ENCODE assay signal across 9 mouse cellular contexts in the genomic region with DNA sequence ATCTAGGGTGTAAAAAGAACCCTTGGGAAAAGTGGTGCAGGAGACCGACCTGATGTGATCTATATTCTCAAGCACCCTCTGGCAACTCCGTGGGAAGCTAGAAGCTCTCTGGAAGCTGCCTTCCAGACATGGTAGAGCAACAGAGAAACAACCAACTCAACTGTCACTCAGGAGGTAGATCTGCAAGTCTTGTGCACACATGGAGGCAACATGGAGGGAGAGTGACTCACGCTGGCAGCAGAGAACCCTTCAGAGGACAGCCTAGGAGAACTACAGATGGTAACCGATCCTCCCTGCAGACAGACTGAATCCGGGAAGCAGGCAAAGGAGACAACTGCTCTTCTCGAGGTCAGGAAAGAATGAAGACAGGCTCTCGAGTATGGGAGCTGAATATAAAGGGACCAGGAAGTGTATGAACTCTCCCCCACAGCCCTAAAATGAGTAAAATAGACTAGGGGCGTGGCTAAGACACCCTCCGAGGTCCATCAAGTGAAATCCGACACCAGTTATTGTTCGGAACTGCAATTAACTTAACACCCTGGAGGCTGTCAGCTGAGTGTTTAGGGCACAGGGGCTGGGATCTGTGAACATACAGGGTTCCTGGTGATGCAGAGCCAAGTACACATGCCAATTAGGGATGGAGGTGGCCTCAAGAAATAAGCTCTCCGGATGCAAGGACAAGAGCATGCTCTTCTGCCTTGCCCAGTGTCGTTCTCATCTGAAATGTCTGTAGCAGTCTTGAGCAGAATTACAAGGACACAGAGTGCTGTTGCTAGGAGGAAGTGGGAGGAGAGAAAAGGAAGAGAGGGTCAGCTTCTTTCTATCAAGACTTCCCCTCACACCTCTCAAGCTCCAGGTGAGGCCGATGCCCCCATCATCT.
DNase-seq lines count a peak whose midpoint lies in the region; ATAC-seq and TF ChIP-seq lines count a peak whose summit lies in the region.
"Had no signal": no experiment of that assay in that cellular context is flagged by ENCODE, and none has a peak within 500 bp of the region (broad histone marks: within the 10 kb centered on the region; RNA-seq: fewer than 3 reads in every experiment).

No protein-coding gene starts in this region.

- H3K9me3 ChIP-seq in heart, postnatal 0 days (replicated peaks; ENCODE audit: control insufficient read depth, low read length), result no peaks in the 10 kb centered on the region
- no peaks in the 10 kb centered on the region for H3K9me3 ChIP-seq in forebrain, postnatal 0 days (ENCODE audit: low read length)
- no peaks in the 10 kb centered on the region for H3K9me3 ChIP-seq in midbrain, embryonic 12.5 days
- no peaks in the 10 kb centered on the region for H3K9me3 ChIP-seq in liver, embryonic 11.5 days (ENCODE audit: control insufficient read depth, low read length)

- H3K4me1 ChIP-seq in heart, postnatal 0 days (ENCODE audit: control insufficient read depth, insufficient read depth), result peaks cover 6% of the 10 kb centered on the region; the same call in 1 of the 2 replicates
- H3K4me1 ChIP-seq in cerebellum, adult 2 months (ENCODE audit: control insufficient read depth, insufficient read depth, low read length), result peaks cover 21% of the 10 kb centered on the region; the same call in 1 of the 2 replicates
- peaks cover 5% of the 10 kb centered on the region; the same call in 1 of the 2 replicates for H3K4me1 ChIP-seq in forebrain, postnatal 0 days (ENCODE audit: insufficient read depth)
- H3K4me1 ChIP-seq in midbrain, embryonic 12.5 days, result peaks cover 23% of the 10 kb centered on the region
- H3K4me1 ChIP-seq in liver, embryonic 11.5 days (replicated peaks; ENCODE audit: control insufficient read depth, insufficient read depth, low read length), result no peaks in the 10 kb centered on the region

- ATAC-seq in heart, postnatal 0 days (ENCODE audit: insufficient read depth, low read depth), result no peak; the same call in 1 of the 2 replicates
- peak; percentile 12; the same call in 1 of the 2 replicates for ATAC-seq in forebrain, postnatal 0 days
- peak; percentile 31; the same call in 1 of the 2 replicates for ATAC-seq in midbrain, embryonic 12.5 days (ENCODE audit: low FRiP score, low read depth)
- ATAC-seq in liver, embryonic 11.5 days (replicated peaks; ENCODE audit: low FRiP score), result no peak
- ATAC-seq: Patski had no signal

- H3K27ac ChIP-seq in heart, postnatal 0 days (ENCODE audit: low read depth), result no peak overlapping the region
- peak overlapping the region; percentile 63 for H3K27ac ChIP-seq in cerebellum, adult 2 months (ENCODE audit: insufficient read depth, low read length)
- H3K27ac ChIP-seq in forebrain, postnatal 0 days (ENCODE audit: low read depth, low read length), result no peak overlapping the region
- H3K27ac ChIP-seq in midbrain, embryonic 12.5 days (replicated peaks), result no peak overlapping the region
- H3K27ac ChIP-seq in liver, embryonic 11.5 days (ENCODE audit: low read depth, low read length), result no peak overlapping the region

- 12% methylated on average over 14 of the region's 14 CpGs for WGBS in heart, postnatal 0 days
- 11% methylated on average over 14 of the region's 14 CpGs for WGBS in cerebellum, adult 2 months
- whole genome bisulfite sequencing in forebrain, postnatal 0 days, result 12% methylated on average over 14 of the region's 14 CpGs
- WGBS in midbrain, embryonic 12.5 days, result 11% methylated on average over 14 of the region's 14 CpGs
- WGBS in liver, embryonic 11.5 days, result 11% methylated on average over 14 of the region's 14 CpGs

- TF ChIP-seq POLR2A in cerebellum, adult 2 months (IDR thresholded peaks at IDR 0.05; ENCODE audit: borderline replicate concordance, insufficient read depth, low read length), result no peak; the same call in 1 of the 2 replicates

- DNase-seq in heart, postnatal 0 days (ENCODE audit: low spot score), result no peak
- no peak for DNase-seq in heart, postnatal 4 days
- peak; percentile 59 to 71 for DNase-seq in cerebellum, adult 2 months
- DNase-seq in forebrain, postnatal 0 days, result peak; percentile 25
- no peak for DNase-seq in liver, embryonic 11.5 days (ENCODE audit: low spot score)
- DNase-seq in kidney, postnatal 10 days, result no peak
- no peak for DNase-seq in adrenal gland, postnatal 14 days

- H3K4me2 ChIP-seq in heart, postnatal 0 days (ENCODE audit: low read depth, low read length), result peak overlapping the region; percentile 97; the same call in 1 of the 2 replicates
- peak overlapping the region; percentile 98 for H3K4me2 ChIP-seq in forebrain, postnatal 0 days (ENCODE audit: low read depth)
- peak overlapping the region; percentile 96 for H3K4me2 ChIP-seq in midbrain, embryonic 12.5 days (replicated peaks)
- no peak overlapping the region for H3K4me2 ChIP-seq in liver, embryonic 11.5 days

- TF ChIP-seq EP300 in heart, postnatal 0 days (IDR thresholded peaks at IDR 0.05; ENCODE audit: low read depth), result no peak

- H3K4me3 ChIP-seq in heart, postnatal 0 days (ENCODE audit: low read depth, low read length), result peak overlapping the region; percentile 55; the same call in 1 of the 2 replicates
- peak overlapping the region; percentile 59 for H3K4me3 ChIP-seq in cerebellum, adult 2 months (replicated peaks; ENCODE audit: insufficient read depth, low read depth, low read length)
- peak overlapping the region; percentile 72; the same call in 1 of the 2 replicates for H3K4me3 ChIP-seq in forebrain, postnatal 0 days (ENCODE audit: low read depth, low read length)
- peak overlapping the region; percentile 73 for H3K4me3 ChIP-seq in midbrain, embryonic 12.5 days
- H3K4me3 ChIP-seq in liver, embryonic 11.5 days (ENCODE audit: low read depth, low read length), result no peak overlapping the region

- no peak overlapping the region for H3K9ac ChIP-seq in heart, postnatal 0 days (replicated peaks; ENCODE audit: low read depth, low read length)
- no peak overlapping the region for H3K9ac ChIP-seq in forebrain, postnatal 0 days
- H3K9ac ChIP-seq in midbrain, embryonic 12.5 days (replicated peaks), result no peak overlapping the region
- H3K9ac ChIP-seq in liver, embryonic 11.5 days (ENCODE audit: low read depth, low read length), result no peak overlapping the region

- H3K27me3 ChIP-seq in heart, postnatal 0 days (ENCODE audit: control insufficient read depth, insufficient read depth, low read length), result peaks cover 49% of the 10 kb centered on the region
- H3K27me3 ChIP-seq in cerebellum, adult 2 months (ENCODE audit: control insufficient read depth, insufficient read depth, low read length), result no peaks in the 10 kb centered on the region
- H3K27me3 ChIP-seq in forebrain, postnatal 0 days (ENCODE audit: insufficient read depth, low read length), result no peaks in the 10 kb centered on the region
- peaks cover 60% of the 10 kb centered on the region for H3K27me3 ChIP-seq in midbrain, embryonic 12.5 days
- H3K27me3 ChIP-seq in liver, embryonic 11.5 days (replicated peaks; ENCODE audit: control insufficient read depth, insufficient read depth, low read length), result peaks cover 56% of the 10 kb centered on the region

- no peak for TF ChIP-seq CTCF in heart, postnatal 0 days (IDR thresholded peaks at IDR 0.05; ENCODE audit: low read depth)
- TF ChIP-seq CTCF in cerebellum, adult 2 months (IDR thresholded peaks at IDR 0.05; ENCODE audit: borderline replicate concordance, insufficient read depth, low read depth, low read length), result no peak
- no peak for TF ChIP-seq CTCF in forebrain, postnatal 0 days (IDR thresholded peaks at IDR 0.05; ENCODE audit: low read depth)

- H3K36me3 ChIP-seq in heart, postnatal 0 days (replicated peaks; ENCODE audit: control insufficient read depth, insufficient read depth, low read length), result no peaks in the 10 kb centered on the region
- no peaks in the 10 kb centered on the region for H3K36me3 ChIP-seq in forebrain, postnatal 0 days (ENCODE audit: insufficient read depth)
- H3K36me3 ChIP-seq in midbrain, embryonic 12.5 days, result no peaks in the 10 kb centered on the region
- no peaks in the 10 kb centered on the region for H3K36me3 ChIP-seq in liver, embryonic 11.5 days (ENCODE audit: control insufficient read depth, insufficient read depth, low read length)

Comparison
In these comparisons a context has a peak if more than half of its experiments do, and no peak if none do; other contexts are left out.
1. ATAC-seq: peak in forebrain, postnatal 0 days (single experiment) and midbrain, embryonic 12.5 days (single experiment); none in heart, postnatal 0 days (single experiment) and liver, embryonic 11.5 days (single experiment).
2. DNase-seq: peak in cerebellum, adult 2 months (2 of 2) and forebrain, postnatal 0 days (single experiment); none in heart, postnatal 0 days (single experiment), heart, postnatal 4 days (single experiment), liver, embryonic 11.5 days (single experiment), kidney, postnatal 10 days (single experiment) and adrenal gland, postnatal 14 days (single experiment).